Mouse (Mus musculus) midbrain, embryonic 13.5 days (tissue): ENCODE measurements around the gene Armcx1. TPM values are rescaled to one million over a fixed set of nuclear protein-coding genes. Genes with fewer than 3 reads are reported as not detected.
A peak's percentile ranks its signal among the peaks of the same experiment; 100 is the strongest.
"Not testable (repeated sequence)": the region's sequence is repeated elsewhere in the genome, so short reads cannot be mapped to it uniquely, and the experiment has no call there.

ENCODE experiments used
- ATAC-seq: fragments of 200-750 bp; cut with Nextera tagmentation; 2 replicates; pipeline ENCODE4 v1.8.0; 2017; ENCODE audit warnings: mild to moderate bottlenecking, moderate TSS enrichment, moderate library complexity
- H3K27ac ChIP-seq: fragments of 300-500 bp; sonication (generic); 2 replicates; pipeline ENCODE4 v1.5.1; 2015; ENCODE audit warnings: inconsistent platforms, mild to moderate bottlenecking, moderate library complexity
- H3K27me3 ChIP-seq: fragments of 300-500 bp; sonication (generic); 2 replicates; pipeline ENCODE4 v1.6.1; 2015; ENCODE audit warnings: mild to moderate bottlenecking, inconsistent platforms
- H3K36me3 ChIP-seq: fragments of 300-500 bp; sonication (generic); 2 replicates; pipeline ENCODE4 v1.6.1; 2015; ENCODE audit warnings: mild to moderate bottlenecking, inconsistent platforms
- H3K4me1 ChIP-seq: fragments of 300-500 bp; sonication (generic); replicated peaks from 2 replicates; pipeline ENCODE4 v1.6.1; 2015; ENCODE audit warnings: inconsistent platforms
- H3K4me2 ChIP-seq: fragments of 300-500 bp; sonication (generic); replicated peaks from 2 replicates; pipeline ENCODE4 v1.6.1; 2015; ENCODE audit warnings: moderate library complexity, mild to moderate bottlenecking, inconsistent platforms
- H3K4me3 ChIP-seq: fragments of 300-500 bp; sonication (generic); replicated peaks from 2 replicates; pipeline ENCODE4 v1.5.1; 2015; ENCODE audit warnings: mild to moderate bottlenecking, inconsistent platforms
- H3K9ac ChIP-seq: fragments of 300-500 bp; sonication (generic); replicated peaks from 2 replicates; pipeline ENCODE4 v1.6.1; 2015; ENCODE audit warnings: mild to moderate bottlenecking, inconsistent platforms
- H3K9me3 ChIP-seq: fragments of 300-500 bp; sonication (generic); 2 replicates; pipeline ENCODE4 v1.6.1; 2016; ENCODE audit warnings: mild to moderate bottlenecking, inconsistent platforms
- WGBS: fragments of 180-500 bp; shearing (Covaris S2); methylation state at CpG from one replicate; pipeline ENCODE4 v1.1.7; 2015; 5-methylcytosine and 5-hydroxymethylcytosine counted together
- polyA plus RNA-seq: library from polyadenylated mRNA; unstranded; fragments of >200 nt; fragmentation: Nextera tagmentation; extraction: Ambion mirVana; gene quantifications from 2 replicates; pipeline ENCODE4 v1.2.1, GENCODE M21; 2015

Gene Armcx1
- polyA plus RNA-seq: 80.5 and 86.8 TPM in 2 replicates

- Histone ChIP-seq H3K36me3 (peaks cover 9% of the 10 kb centered on the region; the same call in 1 of the 2 replicates), H3K4me3 (peak within 1 kb of the TSS; percentile 53), H3K9ac (peak within 1 kb of the TSS; percentile 84), H3K4me2 (peak within 1 kb of the TSS; percentile 58), H3K27me3 (peaks cover 9% of the 10 kb centered on the region; the same call in 1 of the 2 replicates), H3K9me3 (no peaks in the 10 kb centered on the region), H3K4me1 (peaks cover 8% of the 10 kb centered on the region; the same call in 1 of the 2 replicates), H3K27ac (peak within 1 kb of the TSS; percentile 95)
- 22% methylated on average over 16 of the region's 16 CpGs for WGBS
- peak; percentile 97 for ATAC-seq
Observed at GRCm38 (mm10) chrX:134717752-134718308, at the start of gene Armcx1. TSS of gene Armcx1 (plus strand) at chrX:134717963.

- Histone ChIP-seq H3K4me3 (no peak overlapping the region), H3K4me1 (peaks cover 7% of the 10 kb centered on the region; the same call in 1 of the 2 replicates), H3K4me2 (no peak overlapping the region), H3K9ac (no peak overlapping the region), H3K9me3 (no peaks in the 10 kb centered on the region), H3K27me3 (no peaks in the 10 kb centered on the region), H3K36me3 (no peaks in the 10 kb centered on the region), H3K27ac (no peak overlapping the region; the same call in 1 of the 2 replicates)
- ATAC-seq: no peak
- WGBS: 18% methylated on average over 5 of the region's 5 CpGs
Observed at GRCm38 (mm10) chrX:134675022-134675421, 42.7 kb upstream of the Armcx1 start.

GRCm38 (mm10) chrX:134675959-134676358 is 41.8 kb upstream of the Armcx1 start:
- H3K4me1 ChIP-seq: peaks cover 7% of the 10 kb centered on the region; the same call in 1 of the 2 replicates
- no peak overlapping the region for H3K4me3 ChIP-seq
- peak overlapping the region; percentile 36; the same call in 1 of the 2 replicates for H3K27ac ChIP-seq
- H3K9ac ChIP-seq: no peak overlapping the region
- H3K4me2 ChIP-seq: no peak overlapping the region
- ATAC-seq: peak; percentile 60
- 36% methylated on average over 1 of the region's 1 CpGs for WGBS
- no peaks in the 10 kb centered on the region for H3K36me3 ChIP-seq
- H3K27me3 ChIP-seq: no peaks in the 10 kb centered on the region
- no peaks in the 10 kb centered on the region for H3K9me3 ChIP-seq

- H3K36me3 ChIP-seq: peaks cover 13% of the 10 kb centered on the region
- H3K9ac ChIP-seq: peak overlapping the region; percentile 36; the same call in 1 of the 2 replicates
- H3K4me2 ChIP-seq: peak overlapping the region; percentile 43
- ATAC-seq: no peak
- WGBS: 35% methylated on average over 5 of the region's 5 CpGs
- H3K4me1 ChIP-seq: peaks cover 25% of the 10 kb centered on the region
- no peaks in the 10 kb centered on the region for H3K9me3 ChIP-seq
- H3K27ac ChIP-seq: peak overlapping the region; percentile 91; the same call in 1 of the 2 replicates
- H3K27me3 ChIP-seq: no peaks in the 10 kb centered on the region
- H3K4me3 ChIP-seq: peak overlapping the region; percentile 18
Observed at GRCm38 (mm10) chrX:134684936-134685335, 32.8 kb upstream of the Armcx1 start.

- peaks cover 27% of the 10 kb centered on the region for H3K36me3 ChIP-seq
- H3K9ac ChIP-seq: peak within 1 kb of the TSS; percentile 76
- no peaks in the 10 kb centered on the region for H3K9me3 ChIP-seq
- H3K4me2 ChIP-seq: peak within 1 kb of the TSS; percentile 64
- peaks cover 31% of the 10 kb centered on the region for H3K4me1 ChIP-seq
- peak within 1 kb of the TSS; percentile 56 for H3K4me3 ChIP-seq
- H3K27me3 ChIP-seq: no peaks in the 10 kb centered on the region
- WGBS: 25% methylated on average over 32 of the region's 33 CpGs
- peak within 1 kb of the TSS; percentile 91 for H3K27ac ChIP-seq
- peak; percentile 98 for ATAC-seq
Observed at GRCm38 (mm10) chrX:134686267-134686666, 31.5 kb upstream of the Armcx1 start, which contains the start of gene Armcx4. TSS of gene Armcx4 (plus strand) at chrX:134686519.

- peak overlapping the region; percentile 91 for H3K27ac ChIP-seq
- H3K27me3 ChIP-seq: no peaks in the 10 kb centered on the region
- WGBS: 21% methylated on average over 16 of the region's 16 CpGs
- peaks cover 32% of the 10 kb centered on the region for H3K36me3 ChIP-seq
- H3K4me2 ChIP-seq: peak overlapping the region; percentile 64
- H3K4me1 ChIP-seq: peaks cover 36% of the 10 kb centered on the region
- no peak; the same call in 1 of the 2 replicates for ATAC-seq
- H3K9me3 ChIP-seq: no peaks in the 10 kb centered on the region
- peak overlapping the region; percentile 56 for H3K4me3 ChIP-seq
- peak overlapping the region; percentile 76 for H3K9ac ChIP-seq
Observed at GRCm38 (mm10) chrX:134686739-134687171, 31.0 kb upstream of the Armcx1 start.

- peaks cover 58% of the 10 kb centered on the region for H3K36me3 ChIP-seq
- no peak overlapping the region for H3K4me2 ChIP-seq
- 78% methylated on average over 2 of the region's 2 CpGs for WGBS
- no peak overlapping the region for H3K4me3 ChIP-seq
- peaks cover 42% of the 10 kb centered on the region for H3K4me1 ChIP-seq
- no peak overlapping the region for H3K9ac ChIP-seq
- ATAC-seq: no peak
- no peaks in the 10 kb centered on the region for H3K9me3 ChIP-seq
- H3K27ac ChIP-seq: no peak overlapping the region
- no peaks in the 10 kb centered on the region for H3K27me3 ChIP-seq
Observed at GRCm38 (mm10) chrX:134689676-134690075, 28.1 kb upstream of the Armcx1 start.

- 90% methylated on average over 10 of the region's 10 CpGs for WGBS
Observed at GRCm38 (mm10) chrX:134690871-134691539, 26.8 kb upstream of the Armcx1 start.

GRCm38 (mm10) chrX:134691540-134691935 is 26.2 kb upstream of the Armcx1 start:
- no peak for ATAC-seq
- no peak overlapping the region for H3K9ac ChIP-seq
- no peaks in the 10 kb centered on the region for H3K27me3 ChIP-seq
- no peaks in the 10 kb centered on the region for H3K9me3 ChIP-seq
- H3K4me3 ChIP-seq: no peak overlapping the region
- peaks cover 34% of the 10 kb centered on the region for H3K4me1 ChIP-seq
- WGBS: 92% methylated on average over 2 of the region's 2 CpGs
- H3K36me3 ChIP-seq: peaks cover 66% of the 10 kb centered on the region
- H3K4me2 ChIP-seq: no peak overlapping the region
- no peak overlapping the region for H3K27ac ChIP-seq

More at GRCm38 (mm10) chrX:134690871-134691539, 26.8 kb upstream of the Armcx1 start:
- no peak overlapping the region for H3K27ac ChIP-seq
- H3K4me2 ChIP-seq: no peak overlapping the region
- no peaks in the 10 kb centered on the region for H3K9me3 ChIP-seq
- peaks cover 34% of the 10 kb centered on the region for H3K4me1 ChIP-seq
- no peak overlapping the region for H3K4me3 ChIP-seq
- ATAC-seq: no peak
- peaks cover 66% of the 10 kb centered on the region for H3K36me3 ChIP-seq
- H3K9ac ChIP-seq: no peak overlapping the region
- H3K27me3 ChIP-seq: no peaks in the 10 kb centered on the region

GRCm38 (mm10) chrX:134716863-134717262 is 900 bp upstream of the Armcx1 start:
- WGBS: 29% methylated on average over 3 of the region's 3 CpGs
- no peaks in the 10 kb centered on the region for H3K9me3 ChIP-seq
- ATAC-seq: no peak
- H3K36me3 ChIP-seq: peaks cover 9% of the 10 kb centered on the region; the same call in 1 of the 2 replicates
- no peak overlapping the region for H3K4me3 ChIP-seq
- H3K4me2 ChIP-seq: no peak overlapping the region
- H3K9ac ChIP-seq: no peak overlapping the region
- H3K27ac ChIP-seq: 0 out of 2 replicates have a peak overlapping the region, but pooled peaks have one; percentile 5
- H3K27me3 ChIP-seq: peaks cover 9% of the 10 kb centered on the region; the same call in 1 of the 2 replicates
- peaks cover 8% of the 10 kb centered on the region; the same call in 1 of the 2 replicates for H3K4me1 ChIP-seq

- Histone ChIP-seq H3K4me2 (peak overlapping the region; percentile 58), H3K36me3 (peaks cover 9% of the 10 kb centered on the region; the same call in 1 of the 2 replicates), H3K27ac (peak overlapping the region; percentile 95), H3K4me3 (peak overlapping the region; percentile 53), H3K4me1 (peaks cover 8% of the 10 kb centered on the region; the same call in 1 of the 2 replicates), H3K9me3 (no peaks in the 10 kb centered on the region), H3K9ac (peak overlapping the region; percentile 84), H3K27me3 (peaks cover 9% of the 10 kb centered on the region; the same call in 1 of the 2 replicates)
- WGBS: 24% methylated on average over 14 of the region's 14 CpGs
- peak; percentile 83 for ATAC-seq
Observed at GRCm38 (mm10) chrX:134718524-134718923, 761 bp downstream of the Armcx1 start.

GRCm38 (mm10) chrX:134723762-134724161 is 6.0 kb downstream of the Armcx1 start:
- H3K4me2 ChIP-seq, H3K27ac ChIP-seq, H3K9me3 ChIP-seq, H3K9ac ChIP-seq, H3K36me3 ChIP-seq, H3K4me1 ChIP-seq, H3K4me3 ChIP-seq, ATAC-seq: not testable (repeated sequence)
- 27% methylated on average over 2 of the region's 2 CpGs for WGBS
- peaks cover 13% of the 10 kb centered on the region; the same call in 1 of the 2 replicates for H3K27me3 ChIP-seq
